Mouse (Mus musculus) heart, embryonic 16.5 days (tissue): ENCODE measurements at regions not wholly inside any gene's neighbourhood (a gene's known extent, or its start where the extent isn't known, plus 50 kb on each side); places are given as distances from the start of the nearest gene placed in this dataset.

ENCODE experiments used
- ATAC-seq: fragments of 200-750 bp; cut with Nextera tagmentation; replicated peaks from 2 replicates; pipeline ENCODE4 v1.8.0; 2017; ENCODE audit warnings: moderate number of reproducible peaks; ENCODE audit not compliant: insufficient read depth, low FRiP score; ENCODE audit errors: extremely low read depth
- H3K27ac ChIP-seq: fragments of 300-500 bp; sonication (generic); 2 replicates; pipeline ENCODE4 v1.5.1; 2014; ENCODE audit warnings: mild to moderate bottlenecking, low read length, control low read depth, moderate library complexity
- H3K27me3 ChIP-seq: fragments of 300-500 bp; sonication (generic); 2 replicates; pipeline ENCODE4 v1.6.1; 2014; ENCODE audit warnings: low read length, mixed read lengths; ENCODE audit not compliant: control insufficient read depth, insufficient read depth
- H3K36me3 ChIP-seq: fragments of 300-500 bp; sonication (generic); 2 replicates; pipeline ENCODE4 v1.6.1; 2014; ENCODE audit not compliant: control insufficient read depth, insufficient read depth
- H3K4me1 ChIP-seq: fragments of 300-500 bp; sonication (generic); 2 replicates; pipeline ENCODE4 v1.6.1; 2014; ENCODE audit warnings: low read length, mixed read lengths; ENCODE audit not compliant: control insufficient read depth, insufficient read depth
- H3K4me2 ChIP-seq: fragments of 300-500 bp; sonication (generic); 2 replicates; pipeline ENCODE4 v1.6.1; 2014; ENCODE audit warnings: low read depth, mild to moderate bottlenecking, control low read depth, low read length
- H3K4me3 ChIP-seq: fragments of 300-500 bp; sonication (generic); 2 replicates; pipeline ENCODE4 v1.5.1; 2014; ENCODE audit warnings: mild to moderate bottlenecking, control low read depth, low read length
- H3K9ac ChIP-seq: fragments of 300-500 bp; sonication (generic); 2 replicates; pipeline ENCODE4 v1.6.1; 2014; ENCODE audit warnings: low read length, control low read depth
- H3K9me3 ChIP-seq: fragments of 300-500 bp; sonication (generic); replicated peaks from 2 replicates; pipeline ENCODE4 v1.6.1; 2016; ENCODE audit warnings: low read length; ENCODE audit not compliant: control insufficient read depth
- WGBS: fragments of 180-500 bp; shearing (Covaris S2); extraction: QIAGEN DNeasy Blood & Tissue Kit; methylation state at CpG from one replicate; pipeline ENCODE4 v1.1.7; 2014; 5-methylcytosine and 5-hydroxymethylcytosine counted together

- ATAC-seq: no peak
Measured at GRCm38 (mm10) chr1:35713961-35714360, 354.2 kb upstream of the Hs6st1 start.

GRCm38 (mm10) chr1:35715931-35716330 is 352.3 kb upstream of the Hs6st1 start:
- Histone ChIP-seq H3K27ac (no peak overlapping the region), H3K27me3 (no peaks in the 10 kb centered on the region), H3K9ac (no peak overlapping the region), H3K36me3 (no peaks in the 10 kb centered on the region), H3K9me3 (no peaks in the 10 kb centered on the region), H3K4me3 (no peak overlapping the region), H3K4me2 (no peak overlapping the region), H3K4me1 (no peaks in the 10 kb centered on the region)
- 62% methylated on average over 6 of the region's 6 CpGs for WGBS
- no peak for ATAC-seq

More at GRCm38 (mm10) chr1:35713961-35714360, 354.2 kb upstream of the Hs6st1 start:
- no peak overlapping the region for H3K9ac ChIP-seq
- no peaks in the 10 kb centered on the region for H3K9me3 ChIP-seq
- no peak overlapping the region for H3K4me3 ChIP-seq
- H3K27ac ChIP-seq: no peak overlapping the region
- no peak overlapping the region for H3K4me2 ChIP-seq
- no peaks in the 10 kb centered on the region for H3K36me3 ChIP-seq
- H3K27me3 ChIP-seq: no peaks in the 10 kb centered on the region
- H3K4me1 ChIP-seq: no peaks in the 10 kb centered on the region
- WGBS: 66% methylated on average over 4 of the region's 4 CpGs

GRCm38 (mm10) chr1:35717166-35717565 is 351.0 kb upstream of the Hs6st1 start:
- ATAC-seq: no peak
- no peak overlapping the region for H3K9ac ChIP-seq
- H3K27ac ChIP-seq: no peak overlapping the region
- H3K4me1 ChIP-seq: no peaks in the 10 kb centered on the region
- H3K36me3 ChIP-seq: no peaks in the 10 kb centered on the region
- no peak overlapping the region for H3K4me3 ChIP-seq
- no peaks in the 10 kb centered on the region for H3K27me3 ChIP-seq
- no peak overlapping the region for H3K4me2 ChIP-seq
- no peaks in the 10 kb centered on the region for H3K9me3 ChIP-seq
- 85% methylated on average over 2 of the region's 2 CpGs for WGBS

GRCm38 (mm10) chr1:35717659-35718058 is 350.5 kb upstream of the Hs6st1 start:
- no peaks in the 10 kb centered on the region for H3K9me3 ChIP-seq
- no peak overlapping the region for H3K27ac ChIP-seq
- H3K4me2 ChIP-seq: no peak overlapping the region
- H3K4me1 ChIP-seq: no peaks in the 10 kb centered on the region
- H3K4me3 ChIP-seq: no peak overlapping the region
- H3K36me3 ChIP-seq: no peaks in the 10 kb centered on the region
- WGBS: 75% methylated on average over 2 of the region's 2 CpGs
- no peak overlapping the region for H3K9ac ChIP-seq
- no peak for ATAC-seq
- no peaks in the 10 kb centered on the region for H3K27me3 ChIP-seq

GRCm38 (mm10) chr1:35720063-35720462 is 348.1 kb upstream of the Hs6st1 start:
- no peaks in the 10 kb centered on the region for H3K9me3 ChIP-seq
- H3K27me3 ChIP-seq: no peaks in the 10 kb centered on the region
- H3K27ac ChIP-seq: no peak overlapping the region
- H3K4me1 ChIP-seq: no peaks in the 10 kb centered on the region
- no peak overlapping the region for H3K4me3 ChIP-seq
- H3K4me2 ChIP-seq: no peak overlapping the region
- WGBS: 84% methylated on average over 3 of the region's 3 CpGs
- no peak for ATAC-seq
- no peak overlapping the region for H3K9ac ChIP-seq
- no peaks in the 10 kb centered on the region for H3K36me3 ChIP-seq

GRCm38 (mm10) chr1:35724366-35724900 is 343.8 kb upstream of the Hs6st1 start:
- H3K27me3 ChIP-seq: no peaks in the 10 kb centered on the region
- no peak for ATAC-seq
- WGBS: 54% methylated on average over 3 of the region's 3 CpGs
- no peak overlapping the region for H3K9ac ChIP-seq
- H3K4me2 ChIP-seq: no peak overlapping the region
- no peaks in the 10 kb centered on the region for H3K36me3 ChIP-seq
- no peaks in the 10 kb centered on the region for H3K9me3 ChIP-seq
- H3K27ac ChIP-seq: no peak overlapping the region
- H3K4me3 ChIP-seq: no peak overlapping the region
- no peaks in the 10 kb centered on the region for H3K4me1 ChIP-seq

GRCm38 (mm10) chr1:35726596-35726995 is 341.6 kb upstream of the Hs6st1 start:
- H3K27me3 ChIP-seq: no peaks in the 10 kb centered on the region
- H3K4me2 ChIP-seq: no peak overlapping the region
- H3K4me1 ChIP-seq: no peaks in the 10 kb centered on the region
- H3K27ac ChIP-seq: no peak overlapping the region
- WGBS: 25% methylated on average over 1 of the region's 1 CpGs
- no peaks in the 10 kb centered on the region for H3K9me3 ChIP-seq
- H3K9ac ChIP-seq: no peak overlapping the region
- H3K4me3 ChIP-seq: no peak overlapping the region
- H3K36me3 ChIP-seq: no peaks in the 10 kb centered on the region
- no peak for ATAC-seq

- Histone ChIP-seq H3K4me2 (no peak overlapping the region), H3K27me3 (no peaks in the 10 kb centered on the region), H3K27ac (no peak overlapping the region), H3K4me3 (no peak overlapping the region), H3K4me1 (no peaks in the 10 kb centered on the region), H3K36me3 (no peaks in the 10 kb centered on the region), H3K9ac (no peak overlapping the region), H3K9me3 (no peaks in the 10 kb centered on the region)
- WGBS: 78% methylated on average over 8 of the region's 8 CpGs
- no peak for ATAC-seq
Measured at GRCm38 (mm10) chr1:35727310-35727990, 340.8 kb upstream of the Hs6st1 start.

GRCm38 (mm10) chr1:35729785-35730295 is 338.4 kb upstream of the Hs6st1 start:
- Histone ChIP-seq H3K9ac (no peak overlapping the region), H3K4me3 (no peak overlapping the region), H3K36me3 (no peaks in the 10 kb centered on the region), H3K4me1 (no peaks in the 10 kb centered on the region), H3K27ac (no peak overlapping the region), H3K4me2 (no peak overlapping the region), H3K27me3 (no peaks in the 10 kb centered on the region), H3K9me3 (no peaks in the 10 kb centered on the region)
- 83% methylated on average over 5 of the region's 5 CpGs for WGBS
- no peak for ATAC-seq
